Mouse (Mus musculus): ENCODE results near the gene Krtap28-13. TPM values are rescaled to one million over a fixed set of nuclear protein-coding genes. Genes with fewer than 3 reads are reported as not detected.

Gene Krtap28-13
- polyA plus RNA-seq (2012; rRNA removed) = not detected in 2 replicates

DNA sequence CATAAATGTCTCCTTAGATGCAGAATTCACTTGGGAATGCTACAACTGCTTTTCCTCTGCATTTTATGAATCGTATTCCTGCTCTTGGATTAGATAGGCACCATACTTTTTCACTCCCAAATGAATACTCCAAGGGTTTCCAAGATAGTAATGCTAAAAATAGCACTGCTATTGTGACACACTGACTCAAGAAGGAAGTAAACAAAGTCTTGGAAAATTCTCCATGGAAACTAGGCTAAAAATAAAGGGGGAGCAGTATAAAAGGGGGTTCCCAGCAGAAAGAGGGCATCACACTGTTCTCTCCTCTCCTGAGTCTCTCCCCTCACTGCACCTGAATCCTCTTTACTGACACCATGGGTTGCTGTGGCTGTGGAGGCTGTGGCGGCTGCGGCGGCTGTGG is at the start of gene Krtap28-13:
Gene Krtap28-13 (plus strand): TSS at position 288 of the 400 bp plus-strand sequence.

DNA sequence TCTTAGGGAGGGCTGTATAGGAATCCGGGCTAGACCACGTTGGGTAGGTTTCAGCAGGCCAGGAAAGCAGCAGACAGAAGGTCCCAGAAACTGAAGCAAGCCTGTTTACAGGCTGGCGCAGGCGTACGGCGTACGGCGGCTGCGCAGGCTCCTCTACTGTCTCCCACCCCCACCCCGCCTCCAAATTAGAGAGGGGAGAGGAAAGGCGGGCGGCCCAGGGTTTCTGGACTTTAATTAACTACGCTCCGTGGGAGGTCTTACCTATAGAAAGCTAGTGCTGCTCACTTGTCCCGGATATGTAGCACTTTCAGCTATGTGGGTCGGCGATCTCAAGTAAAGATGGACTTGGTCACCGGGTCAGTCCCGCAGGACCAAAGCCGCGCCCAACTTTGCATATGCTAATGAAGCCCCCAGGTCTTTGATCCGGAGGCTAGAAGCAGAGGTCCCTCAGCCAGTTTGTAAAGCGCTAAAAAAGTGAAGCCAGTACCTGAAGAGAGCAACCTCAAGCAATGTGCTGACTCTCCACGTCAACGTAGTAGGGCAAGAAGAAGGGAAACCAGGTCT is 22.5 kb upstream of the Krtap28-13 start, which contains the start of gene Slc19a3:
Gene Slc19a3 (minus strand): TSS at position 340 of the 564 bp plus-strand sequence.

DNA sequence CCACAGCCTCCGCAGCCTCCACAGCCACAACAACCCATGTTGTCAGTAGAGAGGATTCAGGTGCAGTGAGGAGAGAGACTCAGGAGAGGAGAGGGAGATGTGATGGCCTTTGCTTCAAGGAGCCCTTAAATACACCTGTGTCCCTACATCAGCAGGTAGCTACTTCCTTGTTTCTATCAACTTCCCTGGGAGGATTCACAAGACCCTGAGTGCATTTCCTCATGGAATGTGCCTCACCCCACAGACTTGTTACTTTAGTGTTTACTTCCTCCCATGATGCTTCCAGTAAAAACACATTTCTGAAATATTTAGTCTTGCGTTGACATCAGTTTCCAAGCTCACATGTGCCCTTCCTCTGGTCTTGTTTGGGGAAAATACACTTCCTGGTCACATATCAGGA is 18.4 kb upstream of the Krtap28-13 start, which contains the start of gene Krtap28-10:
Gene Krtap28-10 (minus strand): TSS at position 101 of the 400 bp plus-strand sequence.

DNA sequence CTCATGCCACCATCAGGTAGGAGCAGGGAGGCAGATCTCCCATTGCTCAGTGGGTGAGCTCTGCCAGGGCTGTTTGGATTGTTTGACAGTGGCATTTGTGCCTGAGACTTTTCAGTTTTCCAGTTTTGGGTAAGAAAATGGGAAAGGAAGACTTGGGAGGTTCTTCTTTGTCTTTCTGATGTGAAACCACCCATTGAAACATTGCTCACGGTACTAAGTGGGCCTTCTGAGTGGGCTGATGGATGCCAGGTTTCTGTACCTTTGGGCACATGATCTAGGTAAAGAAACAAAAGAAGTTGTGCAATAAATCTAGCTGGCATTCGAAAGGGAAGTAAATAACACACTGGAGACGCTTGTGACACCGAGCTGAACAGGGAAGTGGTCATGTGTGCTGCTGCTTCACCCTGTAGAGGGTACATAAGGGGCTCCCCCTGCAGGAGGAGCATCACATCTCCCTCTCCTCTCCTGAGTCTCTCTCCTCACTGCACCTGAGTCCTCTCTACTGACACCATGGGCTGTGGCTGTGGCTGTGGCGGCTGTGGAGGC is 15.8 kb upstream of the Krtap28-13 start, which contains the start of gene Gm47969:
Gene Gm47969 (plus strand): TSS at position 51 of the 546 bp plus-strand sequence.

DNA sequence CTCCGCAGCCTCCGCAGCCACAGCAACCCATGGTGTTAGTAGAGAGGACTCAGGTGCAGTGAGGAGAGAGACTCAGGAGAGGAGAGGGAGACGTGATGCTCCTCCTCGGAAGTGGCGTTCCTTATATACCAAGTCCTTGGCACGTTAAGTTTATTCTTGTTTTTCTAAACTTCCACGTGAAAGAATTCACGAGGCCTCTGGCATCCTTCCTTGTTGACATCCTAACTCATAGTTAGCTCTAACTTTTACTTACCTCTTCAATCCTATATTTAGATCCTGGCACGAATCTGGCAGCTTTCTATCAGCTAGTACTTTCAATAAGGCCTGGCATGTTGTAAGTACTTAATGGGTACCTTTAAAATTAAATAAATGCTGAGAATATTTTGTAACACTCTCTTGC is 1.5 kb upstream of the Krtap28-13 start, which contains the start of gene A030005K14Rik:
Gene A030005K14Rik (minus strand): TSS at position 101 of the 400 bp plus-strand sequence.

Other genes with a start within 250 kb of the Krtap28-13 start
- 11.9 and 12.7 TPM in 2 replicates for gene Agfg1, start 221.4 kb upstream of the Krtap28-13 start, polyA plus RNA-seq (2012; rRNA removed)
- 0.21 and 0.22 TPM in 2 replicates for gene A030005L19Rik, start 147.6 kb upstream of the Krtap28-13 start, polyA plus RNA-seq (2012; rRNA removed)
- gene A030014E15Rik, start 136.0 kb upstream of the Krtap28-13 start, polyA plus RNA-seq (2012; rRNA removed) = not detected in 2 replicates
- not detected in 2 replicates for gene Gm6217, start 129.5 kb upstream of the Krtap28-13 start, polyA plus RNA-seq (2012; rRNA removed)
- not detected in 2 replicates for gene A030003K21Rik, start 117.5 kb upstream of the Krtap28-13 start, polyA plus RNA-seq (2012; rRNA removed)
- not detected in 2 replicates for gene Gm7544, start 104.9 kb upstream of the Krtap28-13 start, polyA plus RNA-seq (2012; rRNA removed)
- gene Gm47955, start 100.6 kb upstream of the Krtap28-13 start, polyA plus RNA-seq (2012; rRNA removed) = not detected in 2 replicates
- gene Gm47959, start 60.4 kb upstream of the Krtap28-13 start, polyA plus RNA-seq (2012; rRNA removed) = not detected in 2 replicates
- 0.03 and 0.06 TPM in 2 replicates for gene Slc19a3, start 22.5 kb upstream of the Krtap28-13 start, polyA plus RNA-seq (2012; rRNA removed)
- gene Krtap28-10, start 18.4 kb upstream of the Krtap28-13 start, polyA plus RNA-seq (2012; rRNA removed) = not detected in 2 replicates
- gene Gm47969, start 16.0 kb upstream of the Krtap28-13 start, polyA plus RNA-seq (2012; rRNA removed) = not detected in 2 replicates
- not detected in 2 replicates for gene A030005K14Rik, start 1.6 kb upstream of the Krtap28-13 start, polyA plus RNA-seq (2012; rRNA removed)
- 0.11 TPM in 1 of 2 replicates, not detected in the other for gene Ccl20, start 55.8 kb downstream of the Krtap28-13 start, polyA plus RNA-seq (2012; rRNA removed)
- 0.06 TPM in 1 of 2 replicates, not detected in the other for gene Daw1, start 98.8 kb downstream of the Krtap28-13 start, polyA plus RNA-seq (2012; rRNA removed)

Data from stomach, adult 2 months (tissue).